Mouse (Mus musculus): Measurements from ENCODE around the gene Gm1979. TPM values are rescaled to one million over a fixed set of nuclear protein-coding genes. Genes with fewer than 3 reads are reported as not detected.

Gm1979 gene
- not detected for polyA plus RNA-seq (2015; fragmentation: Illumina TruSeq; extraction: RNeasy Lipid Tissue Mini Kit (QIAGEN cat#74804); ENCODE audit: insufficient read depth, low read depth, low replicate concordance)

DNA sequence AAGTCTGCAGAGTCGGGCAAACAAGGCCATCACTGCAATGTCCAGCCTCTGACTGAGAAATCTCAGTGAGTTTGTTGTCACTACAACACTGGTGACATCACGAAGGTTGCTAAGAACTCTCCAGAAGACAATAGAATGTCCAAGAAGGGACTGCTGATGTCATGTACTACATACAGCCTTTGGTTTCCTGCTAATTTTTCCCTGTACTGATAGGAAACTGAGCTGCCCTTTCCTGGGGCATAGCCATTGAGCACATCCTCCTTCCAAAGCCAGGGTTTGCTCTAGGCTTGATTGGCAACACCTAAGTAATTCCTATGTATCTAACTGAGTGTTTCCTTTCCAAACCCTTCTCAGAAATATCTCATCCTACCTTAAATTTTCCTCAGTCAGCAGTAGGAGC is at the start of gene Gm1979:
TSS of gene Gm1979 (minus strand) at position 101 of the 400 bp plus-strand sequence.

GRCm38 (mm10) chr5:26039458-26039857 is 34.9 kb upstream of the Gm1979 start, which contains the start of gene Speer4a:
Speer4a (minus strand) TSS chr5:26039558.

GRCm38 (mm10) chr5:26022816-26023215 is 18.2 kb upstream of the Gm1979 start, which contains the start of gene Gm5862:
Gm5862 (minus strand) TSS chr5:26022916.

DNA sequence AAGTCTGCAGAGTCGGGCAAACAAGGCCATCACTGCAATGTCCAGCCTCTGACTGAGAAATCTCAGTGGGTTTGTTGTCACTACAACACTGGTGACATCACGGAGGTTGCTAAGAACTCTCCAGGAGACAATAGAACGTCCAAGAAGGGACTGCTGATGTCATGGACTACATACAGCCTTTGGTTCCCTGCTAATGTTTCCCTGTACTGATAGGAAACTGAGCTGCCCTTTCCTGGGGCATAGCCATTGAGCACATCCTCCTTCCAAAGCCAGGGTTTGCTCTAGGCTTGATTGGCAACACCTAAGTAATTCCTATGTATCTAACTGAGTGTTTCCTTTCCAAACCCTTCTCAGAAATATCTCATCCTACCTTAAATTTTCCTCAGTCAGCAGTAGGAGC is 16.0 kb downstream of the Gm1979 start, which contains the start of gene Gm21698:
TSS of gene Gm21698 (minus strand) at position 101 of the 400 bp plus-strand sequence.

DNA sequence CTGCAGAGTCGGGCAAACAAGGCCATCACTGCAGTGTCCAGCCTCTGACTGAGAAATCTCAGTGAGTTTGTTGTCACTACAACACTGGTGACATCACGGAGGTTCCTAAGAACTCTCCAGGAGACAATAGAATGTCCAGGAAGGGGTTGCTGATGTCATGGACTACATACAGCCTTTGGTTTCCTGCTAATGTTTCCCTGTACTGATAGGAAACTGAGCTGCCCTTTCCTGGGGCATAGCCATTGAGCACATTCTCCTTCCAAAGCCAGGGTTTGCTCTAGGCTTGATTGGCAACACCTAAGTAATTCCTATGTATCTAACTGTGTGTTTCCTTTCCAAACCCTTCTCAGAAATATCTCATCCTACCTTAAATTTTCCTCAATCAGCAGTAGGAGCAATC is 32.0 kb downstream of the Gm1979 start, which contains the start of gene Gm21680:
TSS of gene Gm21680 (minus strand) at position 101 of the 400 bp plus-strand sequence.

DNA sequence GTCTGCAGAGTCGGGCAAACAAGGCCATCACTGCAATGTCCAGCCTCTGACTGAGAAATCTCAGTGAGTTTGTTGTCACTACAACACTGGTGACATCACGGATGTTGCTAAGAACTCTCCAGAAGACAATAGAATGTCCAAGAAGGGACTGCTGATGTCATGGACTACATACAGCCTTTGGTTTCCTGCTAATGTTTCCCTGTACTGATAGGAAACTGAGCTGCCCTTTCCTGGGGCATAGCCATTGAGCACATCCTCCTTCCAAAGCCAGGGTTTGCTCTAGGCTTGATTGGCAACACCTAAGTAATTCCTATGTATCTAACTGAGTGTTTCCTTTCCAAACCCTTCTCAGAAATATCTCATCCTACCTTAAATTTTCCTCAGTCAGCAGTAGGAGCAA is 50.3 kb downstream of the Gm1979 start, which contains the start of gene Gm21671:
TSS of gene Gm21671 (minus strand) at position 101 of the 400 bp plus-strand sequence.

Other genes starting within 250 kb of the Gm1979 start
- 0.54 TPM for gene Actr3b, start 244.8 kb downstream of the Gm1979 start, polyA plus RNA-seq (2015; fragmentation: Illumina TruSeq; extraction: RNeasy Lipid Tissue Mini Kit (QIAGEN cat#74804); ENCODE audit: insufficient read depth, low read depth, low replicate concordance)
- not detected for gene Gm21663, start 62.4 kb downstream of the Gm1979 start, polyA plus RNA-seq (2015; fragmentation: Illumina TruSeq; extraction: RNeasy Lipid Tissue Mini Kit (QIAGEN cat#74804); ENCODE audit: insufficient read depth, low read depth, low replicate concordance)
- not detected for gene Gm21671, start 50.4 kb downstream of the Gm1979 start, polyA plus RNA-seq (2015; fragmentation: Illumina TruSeq; extraction: RNeasy Lipid Tissue Mini Kit (QIAGEN cat#74804); ENCODE audit: insufficient read depth, low read depth, low replicate concordance)
- not detected for gene Gm21680, start 32.1 kb downstream of the Gm1979 start, polyA plus RNA-seq (2015; fragmentation: Illumina TruSeq; extraction: RNeasy Lipid Tissue Mini Kit (QIAGEN cat#74804); ENCODE audit: insufficient read depth, low read depth, low replicate concordance)
- gene Gm21698, start 16.1 kb downstream of the Gm1979 start, polyA plus RNA-seq (2015; fragmentation: Illumina TruSeq; extraction: RNeasy Lipid Tissue Mini Kit (QIAGEN cat#74804); ENCODE audit: insufficient read depth, low read depth, low replicate concordance) = not detected
- gene Gm5862, start 18.1 kb upstream of the Gm1979 start, polyA plus RNA-seq (2015; fragmentation: Illumina TruSeq; extraction: RNeasy Lipid Tissue Mini Kit (QIAGEN cat#74804); ENCODE audit: insufficient read depth, low read depth, low replicate concordance) = not detected
- not detected for gene Speer4a, start 34.8 kb upstream of the Gm1979 start, polyA plus RNA-seq (2015; fragmentation: Illumina TruSeq; extraction: RNeasy Lipid Tissue Mini Kit (QIAGEN cat#74804); ENCODE audit: insufficient read depth, low read depth, low replicate concordance)
- gene Gm7347, start 53.8 kb upstream of the Gm1979 start, polyA plus RNA-seq (2015; fragmentation: Illumina TruSeq; extraction: RNeasy Lipid Tissue Mini Kit (QIAGEN cat#74804); ENCODE audit: insufficient read depth, low read depth, low replicate concordance) = not detected
- not detected for gene Gm10471, start 84.5 kb upstream of the Gm1979 start, polyA plus RNA-seq (2015; fragmentation: Illumina TruSeq; extraction: RNeasy Lipid Tissue Mini Kit (QIAGEN cat#74804); ENCODE audit: insufficient read depth, low read depth, low replicate concordance)
- not detected for gene 5031410I06Rik, start 100.6 kb upstream of the Gm1979 start, polyA plus RNA-seq (2015; fragmentation: Illumina TruSeq; extraction: RNeasy Lipid Tissue Mini Kit (QIAGEN cat#74804); ENCODE audit: insufficient read depth, low read depth, low replicate concordance)
- gene Gm10220, start 116.6 kb upstream of the Gm1979 start, polyA plus RNA-seq (2015; fragmentation: Illumina TruSeq; extraction: RNeasy Lipid Tissue Mini Kit (QIAGEN cat#74804); ENCODE audit: insufficient read depth, low read depth, low replicate concordance) = not detected

Measured in pancreas, adult 10 weeks (tissue).